In the genomic region with DNA sequence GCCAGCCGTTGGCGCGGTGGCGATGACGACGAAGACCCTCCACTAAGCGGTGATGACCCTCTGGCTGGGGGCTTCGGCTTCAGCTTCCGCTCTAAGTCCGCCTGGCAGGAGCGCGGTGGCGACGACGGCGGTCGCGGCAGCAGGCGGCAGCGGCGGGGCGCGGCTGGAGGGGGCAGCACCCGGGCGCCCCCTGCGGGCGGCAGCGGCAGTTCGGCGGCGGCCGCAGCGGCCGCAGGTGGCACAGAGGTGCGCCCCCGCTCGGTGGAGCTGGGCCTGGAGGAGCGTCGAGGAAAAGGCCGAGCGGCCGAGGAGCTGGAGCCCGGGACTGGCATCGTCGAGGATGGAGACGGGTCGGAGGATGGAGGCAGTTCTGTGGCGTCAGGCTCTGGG, we compare ENCODE assay signal across 8 mouse cellular contexts. TPM values are rescaled to one million over a fixed set of nuclear protein-coding genes. Genes with fewer than 3 reads are reported as not detected.
DNase-seq lines count a peak whose midpoint lies in the region; ATAC-seq and TF ChIP-seq lines count a peak whose summit lies in the region.

No protein-coding gene starts in this region.

- H3K4me1 ChIP-seq in embryonic facial prominence, embryonic 12.5 days, result peaks cover 32% of the 10 kb centered on the region
- H3K4me1 ChIP-seq in heart, postnatal 0 days (ENCODE audit: control insufficient read depth, insufficient read depth), result peaks cover 17% of the 10 kb centered on the region

- peak; percentile 48 for TF ChIP-seq CTCF in heart, postnatal 0 days (IDR thresholded peaks at IDR 0.05; ENCODE audit: low read depth)

- peak overlapping the region; percentile 74 for H3K9ac ChIP-seq in embryonic facial prominence, embryonic 12.5 days
- peak overlapping the region; percentile 82 for H3K9ac ChIP-seq in heart, postnatal 0 days (replicated peaks; ENCODE audit: low read depth, low read length)

- peaks cover 59% of the 10 kb centered on the region for H3K27me3 ChIP-seq in embryonic facial prominence, embryonic 12.5 days
- peaks cover 25% of the 10 kb centered on the region for H3K27me3 ChIP-seq in heart, postnatal 0 days (ENCODE audit: control insufficient read depth, insufficient read depth, low read length)

- H3K9me3 ChIP-seq in embryonic facial prominence, embryonic 12.5 days, result no peaks in the 10 kb centered on the region
- no peaks in the 10 kb centered on the region for H3K9me3 ChIP-seq in heart, postnatal 0 days (replicated peaks; ENCODE audit: control insufficient read depth, low read length)

- no peak overlapping the region for H3K27ac ChIP-seq in embryonic facial prominence, embryonic 12.5 days
- H3K27ac ChIP-seq in heart, postnatal 0 days (ENCODE audit: low read depth), result peak overlapping the region; percentile 86

- ATAC-seq in embryonic facial prominence, embryonic 12.5 days (ENCODE audit: insufficient number of reproducible peaks, insufficient read depth, low FRiP score, low TSS enrichment), result no peak
- ATAC-seq in heart, postnatal 0 days (ENCODE audit: insufficient read depth, low read depth), result peak; percentile 16

- DNase-seq in B cell, adult 2 months, result peak; percentile 52
- DNase-seq in adrenal gland, adult 18-20 months (ENCODE audit: low spot score in 2 of 2), result peak; percentile 39 to 62
- DNase-seq in heart, postnatal 0 days (ENCODE audit: low spot score), result peak; percentile 58
- DNase-seq in kidney, postnatal 36 days, result peak; percentile 25 to 84
- DNase-seq in lung, postnatal 36 days, result peak; percentile 44
- peak; percentile 50 for DNase-seq in right cerebral cortex, postnatal 25 days
- no peak for DNase-seq in frontal cortex, postnatal 25 days (ENCODE audit: low spot score in 2 of 2)

- TF ChIP-seq EP300 in heart, postnatal 0 days (IDR thresholded peaks at IDR 0.05; ENCODE audit: low read depth), result no peak

- WGBS in embryonic facial prominence, embryonic 12.5 days, result 3% methylated on average over 48 of the region's 48 CpGs
- 3% methylated on average over 48 of the region's 48 CpGs for WGBS in heart, postnatal 0 days

- no peaks in the 10 kb centered on the region for H3K36me3 ChIP-seq in embryonic facial prominence, embryonic 12.5 days
- no peaks in the 10 kb centered on the region for H3K36me3 ChIP-seq in heart, postnatal 0 days (replicated peaks; ENCODE audit: control insufficient read depth, insufficient read depth, low read length)

- peak overlapping the region; percentile 75 for H3K4me3 ChIP-seq in embryonic facial prominence, embryonic 12.5 days
- peak overlapping the region; percentile 74 for H3K4me3 ChIP-seq in heart, postnatal 0 days (ENCODE audit: low read depth, low read length)

- peak overlapping the region; percentile 98 for H3K4me2 ChIP-seq in embryonic facial prominence, embryonic 12.5 days (replicated peaks)
- peak overlapping the region; percentile 89 for H3K4me2 ChIP-seq in heart, postnatal 0 days (ENCODE audit: low read depth, low read length)

RNA-seq across cellular contexts. Expression of gene Adcy5, which starts 1.6 kb away (rescaled TPM):
- 10 to 100 TPM in 1 of 2 experiments, 1 to 10 TPM in 1; 8.9 to 18.3 TPM for total RNA-seq in adrenal gland, adult 18-20 months (2021)
- polyA plus RNA-seq in embryonic facial prominence, embryonic 12.5 days (2016; fragmentation: Nextera tagmentation; extraction: Ambion mirVana), result 2.1 and 2.6 TPM in 2 replicates
- total RNA-seq in heart, postnatal 0 days (2014; rRNA removed; ENCODE audit: low replicate concordance), result 81.4 and 84.7 TPM in 2 replicates
- polyA plus RNA-seq in heart, postnatal 0 days (2015; fragmentation: Nextera tagmentation; extraction: Ambion mirVana), result 9.6 and 11.3 TPM in 2 replicates

Comparison
In these comparisons a context has a peak if more than half of its experiments do, and no peak if none do; other contexts are left out.
1. DNase-seq: peak in B cell, adult 2 months (2 of 2), adrenal gland, adult 18-20 months (2 of 2), heart, postnatal 0 days (single experiment), kidney, postnatal 36 days (2 of 2), lung, postnatal 36 days (single experiment) and right cerebral cortex, postnatal 25 days (single experiment); none in frontal cortex, postnatal 25 days (0 of 2).